Mouse (Mus musculus): Measurements from ENCODE around the gene Tubgcp5. TPM values are rescaled to one million over a fixed set of nuclear protein-coding genes. Genes with fewer than 3 reads are reported as not detected.

Gene Tubgcp5
- total RNA-seq, 2 experiments from 2014 or later = 7.2 to 8.9 TPM

Other genes with a start within 250 kb of the Tubgcp5 start
- gene Siglech, start 26.0 kb upstream of the Tubgcp5 start, total RNA-seq (2021) = under 1 TPM; 0.32 to 0.38 TPM
- gene Cyfip1, start 47.6 kb downstream of the Tubgcp5 start, total RNA-seq (2021) = 10 to 100 TPM; 21.0 to 22.3 TPM
- 10 to 100 TPM; 33.0 to 34.7 TPM for gene Nipa2, start 168.3 kb downstream of the Tubgcp5 start, total RNA-seq (2021)
- gene Nipa1, start 225.8 kb downstream of the Tubgcp5 start, total RNA-seq (2021) = 1 to 10 TPM; 2.1 TPM

All from gastrocnemius, postnatal 25 days (tissue).